Mouse (Mus musculus): ENCODE data around the gene Aunip.

Aunip gene

DNA sequence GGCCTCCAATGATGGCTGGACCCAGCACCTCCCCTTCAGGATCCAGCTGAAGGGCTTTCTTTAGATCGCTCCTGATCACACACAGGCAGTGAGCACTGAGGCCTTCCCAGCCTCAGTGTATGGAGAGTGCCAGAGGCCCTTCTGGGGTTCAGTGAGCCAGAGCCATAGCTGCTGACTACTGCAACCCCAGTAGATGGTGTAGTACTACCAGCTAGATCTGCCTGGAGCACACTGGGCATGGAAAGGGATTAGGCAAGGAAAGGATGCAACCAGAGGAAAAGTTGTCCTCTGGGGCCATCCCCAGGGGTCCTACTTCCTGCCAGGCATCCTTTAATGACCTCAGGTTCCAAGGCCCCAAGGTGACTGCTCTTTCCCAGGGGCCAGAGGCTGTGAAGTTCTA, 42.8 kb downstream of the Aunip start:
- no peak for DNase-seq (ENCODE audit: low read depth)

GRCm38 (mm10) chr4:134555956-134556580, 45.3 kb downstream of the Aunip start:
- DNase-seq (ENCODE audit: low read depth): peak; percentile 44

DNA sequence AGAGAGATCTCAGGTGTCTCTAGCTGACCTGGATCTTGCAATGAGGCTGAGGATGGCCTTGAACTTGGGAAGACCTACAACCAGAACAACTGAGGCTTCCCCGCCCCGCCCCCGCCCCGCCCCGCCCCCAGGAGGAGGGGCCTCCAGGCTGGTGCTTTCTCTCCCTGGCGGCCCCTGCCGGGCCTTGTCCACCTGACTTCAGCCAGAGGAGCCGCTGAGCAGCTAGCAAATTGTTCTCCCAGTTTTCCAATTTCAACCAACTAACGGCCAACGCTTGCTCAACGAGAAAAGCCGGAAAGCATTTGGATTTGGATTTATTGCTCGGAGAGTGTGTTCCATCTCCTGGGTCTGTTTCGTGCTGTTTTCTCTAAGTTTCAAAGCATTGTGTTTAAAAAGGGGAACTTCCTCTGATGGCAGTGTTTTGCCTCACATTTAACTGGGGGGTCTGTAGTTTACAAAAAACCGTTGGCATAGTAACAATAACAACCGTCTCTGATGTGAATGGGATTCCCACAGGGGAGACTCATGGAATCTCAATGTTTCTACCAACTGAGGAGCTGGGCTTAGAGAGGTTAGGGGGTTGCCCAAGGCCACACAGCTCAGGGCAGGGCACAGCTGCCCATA, 46.9 kb downstream of the Aunip start:
- DNase-seq (ENCODE audit: low read depth): no peak

DNA sequence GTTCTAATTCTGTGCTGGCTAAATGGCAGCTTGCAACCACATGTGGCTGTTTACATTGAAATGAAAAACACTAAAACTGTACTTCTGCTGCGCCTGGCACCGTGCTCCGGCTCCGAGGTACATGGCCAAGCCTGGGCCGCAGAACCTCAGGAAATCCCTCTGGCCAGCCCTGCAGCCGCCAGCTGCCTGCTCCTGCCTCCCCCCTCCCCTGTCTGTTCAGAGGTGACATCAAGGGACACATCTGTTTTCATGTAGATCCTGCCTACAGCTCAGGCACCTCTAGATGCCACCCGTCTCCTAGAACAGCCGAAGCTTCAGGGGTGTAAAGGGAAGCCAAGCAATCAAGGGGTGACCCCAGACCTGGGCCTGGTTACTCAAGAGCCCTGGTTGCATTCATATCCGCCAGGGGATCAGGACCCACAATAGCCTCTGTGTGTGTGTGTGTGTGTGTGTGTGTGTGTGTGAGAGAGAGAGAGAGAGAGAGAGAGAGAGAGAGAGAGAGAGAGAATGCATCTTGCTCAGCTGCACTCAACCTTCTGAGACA, 47.8 kb downstream of the Aunip start:
- no peak for DNase-seq (ENCODE audit: low read depth)

DNA sequence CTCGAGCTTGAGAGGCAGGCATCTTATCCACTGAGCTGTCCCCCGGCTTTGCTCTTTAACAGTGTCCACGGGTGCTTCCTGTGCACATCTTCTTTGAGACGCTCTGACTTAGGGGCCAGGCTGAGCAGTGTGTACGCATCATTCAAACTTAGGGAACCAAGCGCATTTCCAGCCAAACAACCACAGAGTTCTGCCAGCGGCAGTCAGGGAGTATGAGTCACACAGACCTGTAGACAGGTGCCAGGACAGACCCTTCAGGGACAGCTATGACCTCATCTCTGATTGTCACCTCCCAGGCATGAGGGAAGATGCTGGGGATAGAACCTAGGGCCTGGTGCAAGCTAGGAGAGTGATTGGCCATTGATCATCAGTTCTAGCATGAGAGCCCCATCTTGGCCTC, 48.4 kb downstream of the Aunip start:
- no peak for DNase-seq (ENCODE audit: low read depth)

DNA sequence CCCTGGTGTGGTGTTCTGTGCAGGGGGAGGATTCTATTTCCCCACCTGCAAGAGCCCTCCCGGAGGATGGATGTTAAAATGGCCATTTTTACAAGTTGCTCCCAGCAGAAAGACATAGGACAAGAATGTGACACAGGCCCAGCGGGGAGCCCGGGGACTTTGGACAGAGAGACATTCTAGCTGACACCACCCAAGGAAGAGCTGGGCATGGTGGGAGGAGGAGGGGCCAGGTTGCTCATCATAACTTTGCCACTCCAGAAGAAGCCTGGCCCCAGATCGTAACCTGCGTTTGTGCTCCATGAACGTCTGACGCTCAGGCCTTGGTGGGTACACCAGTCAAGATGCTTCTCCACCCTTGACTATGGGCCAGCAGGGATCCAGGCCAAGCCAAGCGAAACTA, 49.9 kb downstream of the Aunip start:
- no peak for DNase-seq (ENCODE audit: low read depth)

GRCm38 (mm10) chr4:134562014-134562413, 51.2 kb downstream of the Aunip start:
- DNase-seq (ENCODE audit: low read depth): no peak

DNA sequence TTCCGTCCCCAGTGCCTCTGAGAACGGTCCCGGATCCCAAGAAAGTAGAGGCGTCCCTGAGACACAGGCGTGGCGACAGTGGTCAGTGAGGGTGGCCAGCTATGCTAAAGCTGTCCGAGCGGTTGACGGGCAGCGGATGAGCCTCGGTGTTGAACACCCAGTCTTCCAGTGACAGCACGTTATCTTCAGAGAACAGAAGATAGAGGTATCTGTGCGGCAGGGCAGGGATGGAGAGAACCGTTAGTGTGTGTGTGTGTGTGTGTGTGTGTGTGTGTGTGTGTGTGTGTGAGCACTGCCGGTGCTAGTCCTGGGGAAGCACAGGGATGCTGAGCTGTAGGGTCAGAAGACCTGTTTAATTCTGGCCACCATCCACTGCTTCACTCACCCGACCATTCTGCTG, 52.8 kb downstream of the Aunip start:
- no peak for DNase-seq (ENCODE audit: low read depth)

DNA sequence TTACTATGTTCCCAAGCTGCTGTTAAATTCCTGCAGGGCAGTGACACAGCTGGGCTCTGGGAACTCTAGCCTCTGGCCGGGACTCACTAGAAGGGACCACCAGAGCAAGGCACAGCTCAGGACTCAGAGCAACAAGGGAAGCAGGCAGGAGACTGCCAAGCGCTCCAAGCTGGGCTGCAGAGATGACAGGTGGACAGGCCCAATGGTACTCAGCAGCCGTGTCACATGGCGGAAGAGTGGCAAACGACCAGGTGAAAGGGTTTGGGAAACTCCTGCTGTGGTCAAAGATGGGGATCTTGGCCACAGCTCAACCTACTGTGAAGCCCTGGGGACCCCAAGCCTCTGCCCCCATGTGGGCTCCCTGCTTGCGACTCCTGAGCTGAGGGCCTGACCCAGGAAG, 53.3 kb downstream of the Aunip start:
- no peak for DNase-seq (ENCODE audit: low read depth)

- DNase-seq (ENCODE audit: low read depth): no peak
Observed at GRCm38 (mm10) chr4:134567377-134568226, 56.8 kb downstream of the Aunip start.

- DNase-seq (ENCODE audit: low read depth): peak; percentile 41
Observed at GRCm38 (mm10) chr4:134569205-134569604, 58.4 kb downstream of the Aunip start.

DNA sequence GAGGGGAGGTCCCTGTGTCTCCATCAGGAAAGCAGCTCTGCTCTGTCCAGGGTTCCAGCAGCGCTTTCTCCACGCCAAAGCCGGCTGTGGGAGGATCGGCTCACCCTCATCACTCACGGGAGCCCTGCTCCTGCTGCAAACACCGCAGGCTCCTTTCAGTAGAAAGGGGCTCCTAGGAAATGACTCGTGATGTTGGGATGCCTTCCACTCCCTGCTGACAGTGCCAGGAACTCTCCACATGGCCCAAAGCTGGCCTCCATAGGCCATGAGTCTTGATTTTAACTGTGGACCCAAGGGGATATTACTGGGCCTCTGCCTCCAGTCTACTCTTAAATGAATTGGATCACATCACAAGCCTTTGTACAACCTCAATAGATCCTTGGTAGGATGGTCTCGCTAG, 59.0 kb downstream of the Aunip start:
- DNase-seq (ENCODE audit: low read depth): no peak

DNA sequence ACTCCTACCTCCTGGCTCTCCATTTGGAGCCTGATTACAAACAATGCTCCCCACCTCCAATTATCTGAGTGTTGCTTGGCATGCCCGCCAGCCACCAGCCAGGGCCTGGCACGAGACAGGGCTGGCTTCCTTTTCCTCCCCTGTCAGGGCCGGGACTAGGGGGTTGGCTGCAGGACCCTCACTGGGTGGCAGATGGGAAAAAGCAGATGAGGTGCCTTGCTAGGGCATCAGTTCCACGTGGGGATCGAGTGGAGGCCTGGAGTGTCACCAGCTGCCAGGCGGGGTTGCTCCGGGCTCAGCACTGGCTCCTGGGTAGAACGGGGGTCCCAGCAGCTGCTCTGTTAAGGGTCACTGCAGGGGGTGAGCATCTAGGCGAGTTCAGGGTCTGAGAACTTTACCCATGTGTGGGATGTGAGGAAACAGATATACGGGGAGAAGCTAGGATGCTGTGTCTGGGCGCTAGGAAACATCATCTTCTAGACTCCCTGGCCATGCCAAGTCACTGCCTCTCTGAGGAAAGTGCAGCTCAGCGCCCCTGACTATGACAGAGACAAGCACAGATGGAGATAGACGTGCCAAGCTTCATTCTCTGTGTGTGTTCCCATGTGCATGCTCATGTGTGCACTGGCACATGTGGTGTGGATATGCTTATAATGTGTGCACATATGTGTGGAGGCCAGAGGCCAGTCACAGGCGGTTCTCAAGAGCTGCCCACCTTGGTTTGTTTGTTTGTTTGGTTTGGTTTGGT, 60.1 kb downstream of the Aunip start:
- no peak for DNase-seq (ENCODE audit: low read depth)

- DNase-seq (ENCODE audit: low read depth): no peak
Observed at GRCm38 (mm10) chr4:134572449-134573300, 61.9 kb downstream of the Aunip start.

All from induced T-regulatory cell, adult 2 months (primary cell).